Mouse (Mus musculus) retina, postnatal 7 days (tissue): Measurements from ENCODE around the gene Tmem106a.
"Not testable (repeated sequence)": the region's sequence is repeated elsewhere in the genome, so short reads cannot be mapped to it uniquely, and the experiment has no call there.

Source experiments
- DNase-seq: peaks from one replicate; pipeline ENCODE4 v3.0.0-alpha.2; 2012; ENCODE audit warnings: low read depth, low spot score

The Tmem106a gene

DNA sequence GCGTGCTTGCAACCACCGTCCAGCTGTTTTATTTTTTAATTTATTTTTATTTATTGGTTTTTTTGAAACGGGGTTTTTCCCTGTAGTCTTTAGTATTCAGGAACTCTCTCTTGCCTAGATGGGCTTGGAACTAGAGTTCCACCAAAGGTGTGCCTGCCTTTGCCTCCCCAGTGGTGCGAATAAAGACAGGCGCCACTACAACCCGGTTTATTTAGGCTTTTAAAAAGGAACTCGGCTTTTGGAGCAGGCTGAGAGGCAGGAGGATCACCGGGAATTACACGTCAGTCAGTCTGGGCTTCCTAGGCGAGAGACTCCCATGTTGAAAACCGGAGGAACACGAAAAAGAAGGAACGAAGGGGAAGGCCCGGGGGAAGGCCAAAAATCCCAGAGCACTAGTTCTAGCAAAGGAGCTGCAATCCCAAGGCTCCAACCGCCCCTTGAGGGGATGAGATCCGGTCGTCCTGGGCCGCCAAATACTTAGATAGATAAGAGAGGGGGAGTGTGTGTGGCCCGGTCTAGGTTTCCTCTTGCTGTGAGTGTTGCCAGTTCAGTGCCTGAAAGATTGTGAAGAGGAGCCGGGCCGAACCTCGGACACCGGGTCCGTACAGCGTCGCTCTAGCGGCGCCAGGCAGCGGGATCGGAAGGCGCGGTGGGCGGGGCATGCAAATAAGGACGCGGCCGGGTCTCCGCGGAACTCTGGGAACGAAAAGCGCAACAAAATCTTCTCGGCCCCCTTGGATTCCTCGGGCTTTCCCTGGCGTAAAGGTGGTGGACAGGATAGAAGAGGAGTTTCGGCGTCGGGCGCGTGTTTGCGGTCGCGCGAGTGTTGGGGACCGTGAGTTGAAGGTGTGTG lies 59.0 kb downstream of the Tmem106a start:
- not testable (repeated sequence) for DNase-seq
